Mouse (Mus musculus) myocyte (in vitro differentiated cells): ENCODE data around the gene Ptgir. TPM values are rescaled to one million over a fixed set of nuclear protein-coding genes. Genes with fewer than 3 reads are reported as not detected.

Source experiments
- H3K27me3 ChIP-seq: one replicate; pipeline ENCODE4 v1.6.1; 2011; ENCODE audit not compliant: control insufficient read depth, insufficient read depth, insufficient read length
- H3K36me3 ChIP-seq: one replicate; pipeline ENCODE4 v1.6.1; 2011; ENCODE audit not compliant: control insufficient read depth, insufficient read depth
- H3K4me2 ChIP-seq: one replicate; pipeline ENCODE4 v1.6.1; 2011; ENCODE audit warnings: low read depth, control low read depth
- H3K4me3 ChIP-seq: one replicate; pipeline ENCODE4 v1.5.1; 2011; ENCODE audit warnings: mild to moderate bottlenecking, control low read depth, moderate library complexity
- H3K79me2 ChIP-seq: one replicate; pipeline ENCODE4 v1.6.1; 2011; ENCODE audit not compliant: control insufficient read depth, insufficient read depth
- H3ac ChIP-seq: one replicate; pipeline ENCODE4 v1.6.1; 2011; ENCODE audit not compliant: control insufficient read depth, insufficient read length
- CEBPB ChIP-seq: IDR thresholded peaks from 2 replicates; pipeline ENCODE4 v1.6.1; 2011; ENCODE audit warnings: mild to moderate bottlenecking, moderate library complexity; ENCODE audit not compliant: poor library complexity, insufficient read depth, severe bottlenecking
- E2F4 ChIP-seq: IDR thresholded peaks from one replicate; pipeline ENCODE4 v1.6.1; 2011; ENCODE audit warnings: mild to moderate bottlenecking, control low read depth, moderate library complexity; ENCODE audit not compliant: insufficient read depth
- MAX ChIP-seq: IDR thresholded peaks from one replicate; pipeline ENCODE4 v1.6.1; 2011; ENCODE audit warnings: low read depth, mild to moderate bottlenecking, control low read depth
- MYOD1 ChIP-seq, 3 experiments: IDR thresholded peaks; one replicate each; pipeline ENCODE4 v1.6.1; 2011; ENCODE audit warnings: control low read depth in 2 of 3, low read depth in 2 of 3, mild to moderate bottlenecking in 2 of 3, moderate library complexity in 1 of 3; ENCODE audit not compliant: insufficient read length in 2 of 3, control insufficient read depth in 1 of 3
- MYOG ChIP-seq, 3 experiments: IDR thresholded peaks; one replicate each; pipeline ENCODE4 v1.6.1; 2011; ENCODE audit warnings: control low read depth in 2 of 3, low read depth in 2 of 3, mild to moderate bottlenecking in 2 of 3; ENCODE audit not compliant: insufficient read length in 2 of 3, control insufficient read depth in 1 of 3, insufficient read depth in 1 of 3
- POLR2A ChIP-seq: IDR thresholded peaks from one replicate; pipeline ENCODE4 v1.6.1; 2011; ENCODE audit warnings: low read depth, mild to moderate bottlenecking, control low read depth, moderate library complexity; ENCODE audit not compliant: insufficient read length
- POLR2AphosphoS2 ChIP-seq: IDR thresholded peaks from one replicate; pipeline ENCODE4 v1.6.1; 2011; ENCODE audit warnings: low read depth, control low read depth; ENCODE audit not compliant: insufficient read length
- REST ChIP-seq: IDR thresholded peaks from one replicate; pipeline ENCODE4 v1.6.1; 2011; ENCODE audit warnings: mild to moderate bottlenecking, control low read depth, moderate library complexity; ENCODE audit not compliant: insufficient read depth, insufficient read length
- SRF ChIP-seq: IDR thresholded peaks from one replicate; pipeline ENCODE4 v1.6.1; 2011; ENCODE audit warnings: low read depth; ENCODE audit not compliant: control insufficient read depth, insufficient read length
- TCF12 ChIP-seq: IDR thresholded peaks from one replicate; pipeline ENCODE4 v1.6.1; 2011; ENCODE audit warnings: mild to moderate bottlenecking, control low read depth; ENCODE audit not compliant: poor library complexity, insufficient read depth, severe bottlenecking
- TCF3 ChIP-seq: IDR thresholded peaks from one replicate; pipeline ENCODE4 v1.6.1; 2011; ENCODE audit warnings: low read depth, control low read depth; ENCODE audit not compliant: insufficient read length
- USF1 ChIP-seq: IDR thresholded peaks from one replicate; pipeline ENCODE4 v1.6.1; 2011; ENCODE audit warnings: low read depth, mild to moderate bottlenecking, control low read depth, moderate library complexity
- polyA plus RNA-seq: library from polyadenylated mRNA; unstranded; fragments of >200 nt; fragmentation: generic; extraction: Trizol; gene quantifications from one replicate; pipeline ENCODE4 v1.2.1, GENCODE M21; 2012; ENCODE audit warnings: missing spikeins

The Ptgir gene
- polyA plus RNA-seq, 1 experiment, result 2.6 TPM

GRCm38 (mm10) chr7:16918670-16919069 is 12.4 kb downstream of the Ptgir start:
- Histone ChIP-seq H3K4me3 (no peak overlapping the region), H3K79me2 (peaks cover 39% of the 10 kb centered on the region), H3K4me2 (no peak overlapping the region), H3K36me3 (peaks cover 3% of the 10 kb centered on the region), H3ac (no peak overlapping the region), H3K27me3 (no peaks in the 10 kb centered on the region)
- TF ChIP-seq TCF12 (no peak), TCF3 (no peak)

- peak overlapping the region; percentile 18 for H3K4me2 ChIP-seq
- peaks cover 40% of the 10 kb centered on the region for H3K79me2 ChIP-seq
- no peak overlapping the region for H3K4me3 ChIP-seq
- H3ac ChIP-seq, result no peak overlapping the region
- H3K36me3 ChIP-seq, result peaks cover 3% of the 10 kb centered on the region
- no peak for TF ChIP-seq CEBPB
- no peak for TF ChIP-seq MAX
- TF ChIP-seq TCF12, result no peak
- no peak for TF ChIP-seq TCF3
- TF ChIP-seq E2F4, result no peak
- TF ChIP-seq POLR2AphosphoS2, result no peak
- H3K27me3 ChIP-seq, result no peaks in the 10 kb centered on the region
These were observed 13.3 kb downstream of the Ptgir start for GRCm38 (mm10) chr7:16919395-16920149.

- peak overlapping the region; percentile 18 for H3K4me2 ChIP-seq
- H3K79me2 ChIP-seq, result peaks cover 40% of the 10 kb centered on the region
- H3K36me3 ChIP-seq, result peaks cover 3% of the 10 kb centered on the region
- no peak overlapping the region for H3K4me3 ChIP-seq
- TF ChIP-seq SRF (no peak), USF1 (no peak), MAX (no peak), TCF12 (no peak)
- no peaks in the 10 kb centered on the region for H3K27me3 ChIP-seq
- no peak overlapping the region for H3ac ChIP-seq
These were observed 13.9 kb downstream of the Ptgir start for GRCm38 (mm10) chr7:16920150-16920579.

GRCm38 (mm10) chr7:16920818-16921791 is 14.8 kb downstream of the Ptgir start:
- Histone ChIP-seq H3K4me2 (peak overlapping the region; percentile 85), H3K27me3 (no peaks in the 10 kb centered on the region), H3K36me3 (peaks cover 3% of the 10 kb centered on the region), H3K4me3 (no peak overlapping the region), H3K79me2 (peaks cover 40% of the 10 kb centered on the region), H3ac (no peak overlapping the region)
- TF ChIP-seq E2F4 (no peak), MAX (no peak), MYOD1 (IDR thresholded peaks at IDR 0.05; ENCODE audit: control insufficient read depth in 1 of 3, insufficient read length in 2 of 3, low read depth in 2 of 3) (no peak), TCF12 (no peak), MYOG (IDR thresholded peaks at IDR 0.05; ENCODE audit: control insufficient read depth in 1 of 3, insufficient read depth in 1 of 3, insufficient read length in 2 of 3, low read depth in 2 of 3) (no peak), USF1 (no peak), SRF (no peak), CEBPB (no peak), POLR2A (no peak)

- Histone ChIP-seq H3K4me3 (peak overlapping the region; percentile 94), H3K27me3 (no peaks in the 10 kb centered on the region), H3ac (no peak overlapping the region), H3K4me2 (peak overlapping the region; percentile 85), H3K79me2 (peaks cover 40% of the 10 kb centered on the region), H3K36me3 (peaks cover 2% of the 10 kb centered on the region)
- TF ChIP-seq POLR2A, result no peak
- no peak for TF ChIP-seq SRF
- TF ChIP-seq POLR2AphosphoS2, result no peak
- TF ChIP-seq REST, result no peak
- no peak for TF ChIP-seq E2F4
- no peak for TF ChIP-seq CEBPB
- no peak for TF ChIP-seq TCF12
- no peak for TF ChIP-seq USF1
- TF ChIP-seq TCF3, result no peak
- TF ChIP-seq MYOD1 (IDR thresholded peaks at IDR 0.05; ENCODE audit: control insufficient read depth in 1 of 3, insufficient read length in 2 of 3, low read depth in 2 of 3), result no peak
- TF ChIP-seq MAX, result no peak
- TF ChIP-seq MYOG (IDR thresholded peaks at IDR 0.05; ENCODE audit: control insufficient read depth in 1 of 3, insufficient read depth in 1 of 3, insufficient read length in 2 of 3, low read depth in 2 of 3), result no peak
These were observed 15.6 kb downstream of the Ptgir start for GRCm38 (mm10) chr7:16921881-16922335.
